Mouse (Mus musculus) ES-CJ7 (cell line): ENCODE measurements around the gene Brf1.

Experiments used
- DNase-seq: peaks from one replicate; pipeline ENCODE4 v3.0.0; 2011; ENCODE audit warnings: low read depth, low spot score

Brf1 gene

GRCm38 (mm10) chr12:112976371-112977073 is 24.0 kb downstream of the Brf1 start, which contains the start of gene Btbd6:
Gene Btbd6 (plus strand): TSS chr12:112976482.
- DNase-seq = peak; percentile 82

GRCm38 (mm10) chr12:112974736-112975135 is 25.8 kb downstream of the Brf1 start:
- DNase-seq = no peak

GRCm38 (mm10) chr12:112969616-112970015 is 30.9 kb downstream of the Brf1 start:
- no peak for DNase-seq

- no peak for DNase-seq
Measured at GRCm38 (mm10) chr12:112968943-112969342, 31.6 kb downstream of the Brf1 start.

GRCm38 (mm10) chr12:112965783-112966182 is 34.7 kb downstream of the Brf1 start:
- no peak for DNase-seq

GRCm38 (mm10) chr12:112961872-112962271 is 38.6 kb downstream of the Brf1 start:
- DNase-seq = no peak

GRCm38 (mm10) chr12:112961428-112961827 is 39.1 kb downstream of the Brf1 start:
- DNase-seq = no peak

GRCm38 (mm10) chr12:112959421-112959820 is 41.1 kb downstream of the Brf1 start:
- DNase-seq = no peak

- DNase-seq = peak; percentile 58
Measured at GRCm38 (mm10) chr12:112958303-112958702, 42.2 kb downstream of the Brf1 start.

- peak; percentile 65 for DNase-seq
Measured at GRCm38 (mm10) chr12:112955800-112956199, 44.7 kb downstream of the Brf1 start.

- DNase-seq = no peak
Measured at GRCm38 (mm10) chr12:112952926-112953565, 47.5 kb downstream of the Brf1 start.

GRCm38 (mm10) chr12:112952433-112952832 is 48.1 kb downstream of the Brf1 start:
- DNase-seq = no peak

GRCm38 (mm10) chr12:112951150-112951842 is 49.2 kb downstream of the Brf1 start:
- DNase-seq = no peak

GRCm38 (mm10) chr12:112950761-112951129 is 49.8 kb downstream of the Brf1 start:
- DNase-seq = no peak

- DNase-seq = peak; percentile 50
Measured at GRCm38 (mm10) chr12:112950040-112950760, 50.3 kb downstream of the Brf1 start.

- DNase-seq = peak; percentile 67
Measured at GRCm38 (mm10) chr12:112947307-112947706, 53.2 kb downstream of the Brf1 start.

GRCm38 (mm10) chr12:112943669-112944068 is 56.8 kb downstream of the Brf1 start:
- no peak for DNase-seq

GRCm38 (mm10) chr12:112941776-112942713 is 58.5 kb downstream of the Brf1 start, which contains the start of gene Nudt14:
Gene Nudt14 (minus strand): TSS chr12:112942124.
- peak; percentile 76 for DNase-seq

- DNase-seq = no peak
Measured at GRCm38 (mm10) chr12:112941156-112941775, 59.2 kb downstream of the Brf1 start.

GRCm38 (mm10) chr12:112940710-112941109 is 59.8 kb downstream of the Brf1 start:
- DNase-seq = no peak
